Mouse (Mus musculus): Measurements from ENCODE around the gene Fam19a3.
A peak's percentile ranks its signal among the peaks of the same experiment; 100 is the strongest.
"Not testable (repeated sequence)": the region's sequence is repeated elsewhere in the genome, so short reads cannot be mapped to it uniquely, and the experiment has no call there.

Fam19a3 gene

DNA sequence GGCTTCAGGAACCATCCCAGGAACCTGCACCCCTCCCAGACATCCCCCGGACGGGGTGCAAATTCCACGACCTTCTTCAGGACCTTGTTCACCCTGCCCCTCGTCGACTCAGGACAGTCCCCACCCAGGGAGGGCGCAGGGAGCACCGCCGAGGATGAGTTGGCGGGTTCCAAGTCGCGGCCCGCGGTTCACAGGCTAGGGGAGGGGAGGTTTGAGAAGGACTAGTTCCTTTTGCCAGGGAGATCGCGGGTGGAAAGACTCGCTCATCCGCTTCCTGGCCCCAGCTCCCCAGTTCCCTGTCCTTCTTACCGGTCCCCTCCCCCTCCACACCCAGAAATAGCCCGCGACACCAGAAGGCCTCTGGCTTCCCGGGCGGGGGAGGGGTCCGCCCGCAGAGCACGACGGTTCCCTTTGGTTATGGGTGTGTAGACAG is at the start of gene Fam19a3:
Gene Fam19a3 (minus strand): TSS at position 370 of the 433 bp plus-strand sequence.
- ATAC-seq (ENCODE audit: insufficient number of reproducible peaks, low FRiP score, low TSS enrichment), result no peak

DNA sequence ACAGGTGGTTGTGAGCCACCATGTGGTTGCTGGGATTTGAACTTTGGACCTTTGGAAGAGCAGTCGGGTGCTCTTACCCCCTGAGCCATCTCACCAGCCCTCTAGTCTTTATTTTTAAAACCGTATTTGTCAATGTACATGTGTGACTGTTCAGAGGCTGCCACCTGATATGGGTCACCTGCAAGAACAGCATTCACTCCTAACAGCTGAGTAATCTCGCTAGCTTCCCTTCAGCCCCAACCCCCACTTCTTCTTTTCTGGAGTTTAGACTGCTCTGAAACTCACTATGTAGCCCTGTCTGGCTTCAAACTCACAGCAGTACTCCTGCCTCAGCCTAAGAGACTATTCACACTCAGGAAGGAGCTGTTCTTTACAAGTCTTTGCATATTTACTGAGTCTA is 40.8 kb upstream of the Fam19a3 start:
- ATAC-seq (ENCODE audit: insufficient number of reproducible peaks, low FRiP score, low TSS enrichment), result no peak

DNA sequence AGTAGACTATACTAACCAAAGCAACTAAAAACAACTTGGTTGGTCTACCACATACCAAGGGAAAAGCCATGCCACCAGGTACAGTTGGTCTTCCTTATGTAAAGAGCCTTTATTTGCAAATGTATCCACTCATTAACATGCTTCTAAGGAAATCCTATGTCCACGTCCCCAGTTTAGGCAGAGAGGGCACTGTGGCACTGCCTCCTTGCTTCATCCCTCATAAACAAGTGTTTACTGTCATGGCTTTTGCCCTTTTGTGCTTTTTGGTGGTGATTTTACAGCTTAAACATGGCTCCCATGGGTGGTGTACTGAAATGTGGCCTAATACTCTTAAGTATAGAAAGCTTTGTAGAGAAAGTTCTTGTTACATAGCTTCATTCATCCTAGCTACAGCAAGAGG is 38.8 kb upstream of the Fam19a3 start:
- ATAC-seq (ENCODE audit: insufficient number of reproducible peaks, low FRiP score, low TSS enrichment), result no peak

DNA sequence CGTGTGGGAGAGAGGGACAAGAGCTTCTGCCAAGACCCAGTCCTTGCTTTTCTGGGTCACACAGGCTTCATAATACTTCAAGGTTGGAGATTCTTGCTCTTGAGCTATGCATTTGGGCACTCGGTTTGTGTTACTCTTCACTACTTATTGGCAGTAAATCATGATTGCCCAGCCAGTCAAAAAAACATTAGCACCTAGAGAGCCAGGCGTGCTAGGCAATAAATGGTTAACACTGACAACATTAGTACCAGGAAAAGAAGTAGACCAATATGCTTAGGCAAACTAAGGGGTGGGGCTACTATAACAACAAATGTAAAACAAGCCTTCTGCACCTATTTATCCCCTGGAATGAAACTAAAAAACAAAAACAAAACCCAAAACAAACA is 37.1 kb upstream of the Fam19a3 start:
- ATAC-seq (ENCODE audit: insufficient number of reproducible peaks, low FRiP score, low TSS enrichment), result no peak

DNA sequence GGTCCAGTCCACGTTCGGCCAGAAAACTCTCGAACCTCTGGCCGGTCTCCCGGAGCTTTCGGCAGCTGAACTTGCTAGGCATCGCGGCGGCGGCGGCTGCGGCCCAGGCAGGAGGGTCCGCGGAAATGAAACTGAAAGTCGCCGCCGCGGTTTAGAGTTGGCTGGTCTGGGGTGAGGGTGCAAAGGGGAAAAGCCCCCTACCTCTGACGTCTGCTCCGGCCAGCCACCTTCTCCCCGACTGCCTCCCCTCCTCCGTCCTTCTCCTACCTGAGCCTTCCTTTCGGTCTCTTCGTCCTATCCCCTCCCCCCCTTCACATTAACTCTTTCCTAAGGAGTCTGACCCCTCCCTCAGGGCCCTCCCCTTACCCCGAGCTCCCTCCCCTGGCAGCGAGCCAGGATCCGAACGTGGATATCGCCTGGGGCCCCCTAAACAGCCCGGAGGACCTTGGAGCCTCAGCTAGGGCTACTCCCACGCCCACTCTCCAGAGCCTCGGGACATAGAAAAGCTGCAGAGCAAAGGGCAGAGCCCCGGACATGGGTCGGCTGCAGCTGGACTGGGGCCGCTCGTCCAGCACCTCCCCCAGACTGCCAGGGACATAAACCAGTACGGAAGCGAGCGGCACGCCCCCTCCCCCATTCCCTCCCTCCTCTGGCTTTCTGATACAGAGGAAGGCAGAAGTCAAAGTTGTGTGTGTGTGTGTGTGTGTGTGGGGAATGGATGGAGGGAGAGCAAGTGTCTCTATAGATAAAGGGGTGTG is 36.5 kb upstream of the Fam19a3 start, which contains the start of gene Mov10:
Gene Mov10 (minus strand): TSS at position 573 of the 758 bp plus-strand sequence.
- ATAC-seq (ENCODE audit: insufficient number of reproducible peaks, low FRiP score, low TSS enrichment), result peak; percentile 50

DNA sequence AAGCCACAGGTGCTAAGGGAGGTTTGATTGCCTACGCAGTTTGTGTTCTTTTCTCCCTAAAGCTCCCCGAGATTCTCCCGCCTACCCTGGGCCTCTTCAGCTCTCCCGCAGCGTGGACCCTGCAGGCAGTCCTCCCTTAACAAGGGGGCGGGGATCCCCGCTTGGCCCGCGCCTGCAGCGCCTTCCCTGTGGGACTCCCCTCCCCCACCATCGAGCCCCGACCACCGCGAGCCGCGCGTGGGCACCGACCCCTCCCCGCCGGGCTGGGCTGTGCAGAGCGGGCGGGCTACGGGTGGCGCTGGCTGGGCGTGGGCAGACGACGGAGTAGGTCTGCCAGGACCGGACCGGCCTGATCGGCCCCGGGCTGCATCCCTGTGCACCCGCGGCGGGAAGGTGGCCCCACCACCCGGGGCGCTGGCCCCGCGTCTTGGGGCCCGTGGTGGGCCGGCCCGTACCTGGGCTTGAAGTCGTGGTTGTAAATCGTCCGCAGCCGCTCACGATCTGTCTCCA is 35.9 kb upstream of the Fam19a3 start:
- ATAC-seq (ENCODE audit: insufficient number of reproducible peaks, low FRiP score, low TSS enrichment), result peak; percentile 67; the same call in 1 of the 2 replicates

DNA sequence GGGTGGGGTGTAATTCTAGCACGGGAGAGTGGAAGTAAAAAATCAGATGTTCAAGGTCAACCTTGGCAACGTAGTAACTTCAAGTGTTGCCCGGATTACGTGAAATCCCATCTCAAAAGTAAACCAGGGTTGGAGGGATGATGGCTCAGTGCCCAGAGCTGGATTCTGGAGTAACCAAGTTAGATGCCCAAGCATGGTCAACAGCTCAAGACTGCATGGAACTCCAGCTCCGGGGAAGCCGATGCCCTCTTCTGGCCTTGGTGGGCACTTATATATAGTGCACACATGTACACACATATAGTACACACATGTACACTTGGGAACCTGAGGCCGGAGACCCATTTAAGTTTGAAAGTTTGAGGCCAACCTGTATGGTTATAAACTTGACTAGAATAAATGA is 34.5 kb upstream of the Fam19a3 start:
- ATAC-seq (ENCODE audit: insufficient number of reproducible peaks, low FRiP score, low TSS enrichment), result no peak

DNA sequence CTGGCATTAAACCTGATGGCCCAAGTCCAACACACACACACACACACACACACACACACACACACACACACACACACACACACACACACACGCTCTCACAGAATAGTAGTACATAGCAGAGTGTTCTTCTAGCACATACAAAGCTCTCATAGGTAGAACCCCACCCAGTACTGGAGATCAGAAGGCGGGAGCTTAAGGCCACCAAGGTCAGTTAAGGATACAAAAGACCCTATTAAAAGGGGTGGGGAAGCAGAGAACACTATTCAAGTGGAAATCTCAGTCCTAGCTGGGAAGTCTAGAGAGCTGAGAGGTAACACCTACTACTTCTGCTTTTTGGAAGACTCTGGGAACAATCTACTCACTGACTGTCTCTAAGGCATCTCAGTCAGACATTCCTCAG is 33.7 kb upstream of the Fam19a3 start:
- no peak for ATAC-seq (ENCODE audit: insufficient number of reproducible peaks, low FRiP score, low TSS enrichment)

DNA sequence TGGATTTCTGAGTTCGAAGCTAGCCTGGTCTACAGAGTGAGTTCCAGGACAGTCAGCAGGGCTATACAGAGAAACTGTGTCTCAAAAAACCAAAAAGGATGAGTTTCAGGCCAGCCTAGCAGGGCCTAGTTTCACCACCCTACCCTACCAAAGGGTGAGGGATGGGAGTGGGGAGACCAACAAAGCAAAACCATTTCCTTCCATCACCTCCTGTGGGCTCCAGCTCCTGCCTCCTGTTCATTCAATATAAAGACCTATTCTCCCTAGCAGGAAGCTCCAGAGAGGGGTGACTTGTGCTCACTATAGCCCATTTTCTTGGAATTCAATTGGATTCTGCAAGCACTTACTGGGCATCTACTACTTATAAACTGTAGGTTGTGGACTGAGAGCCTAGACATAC is 33.1 kb upstream of the Fam19a3 start:
- no peak for ATAC-seq (ENCODE audit: insufficient number of reproducible peaks, low FRiP score, low TSS enrichment)

DNA sequence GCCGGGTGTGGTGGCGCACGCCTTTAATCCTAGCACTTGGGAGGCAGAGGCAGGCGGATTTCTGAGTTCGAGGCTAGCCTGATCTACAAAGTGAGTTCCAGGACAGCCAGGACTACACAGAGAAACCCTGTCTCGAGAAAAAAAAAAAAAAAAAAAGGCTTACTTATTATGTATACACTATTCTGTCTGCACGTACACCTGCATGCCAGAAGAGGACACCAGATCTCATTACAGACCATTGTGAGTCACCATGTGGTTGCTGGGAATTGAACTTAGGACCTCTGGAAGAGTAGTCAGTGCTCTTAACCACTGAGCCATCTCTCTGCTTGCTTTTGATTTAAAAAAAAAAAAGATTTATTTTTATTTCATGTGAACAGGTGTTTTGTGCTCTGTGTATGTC is 31.6 kb upstream of the Fam19a3 start:
- ATAC-seq (ENCODE audit: insufficient number of reproducible peaks, low FRiP score, low TSS enrichment), result not testable (repeated sequence)

DNA sequence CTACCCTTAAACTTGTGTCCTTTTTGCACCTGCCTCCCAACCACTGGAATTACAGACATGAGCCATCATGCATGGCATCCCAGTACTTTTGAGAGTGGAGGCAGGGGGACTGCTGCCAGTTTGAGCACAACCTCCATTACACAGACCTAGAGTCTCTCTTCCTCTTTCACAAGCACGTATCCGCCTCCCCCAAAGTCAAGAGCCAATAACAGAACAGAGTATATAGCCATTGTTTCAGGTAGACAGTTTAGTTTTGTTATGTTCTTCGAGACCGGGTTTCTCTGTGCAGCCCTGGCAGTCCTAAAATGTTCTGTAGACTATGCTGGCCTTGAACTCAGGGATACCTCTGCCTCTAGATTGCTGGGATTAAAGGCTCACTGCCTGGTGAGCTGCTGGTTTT is 30.6 kb upstream of the Fam19a3 start:
- no peak for ATAC-seq (ENCODE audit: insufficient number of reproducible peaks, low FRiP score, low TSS enrichment)

DNA sequence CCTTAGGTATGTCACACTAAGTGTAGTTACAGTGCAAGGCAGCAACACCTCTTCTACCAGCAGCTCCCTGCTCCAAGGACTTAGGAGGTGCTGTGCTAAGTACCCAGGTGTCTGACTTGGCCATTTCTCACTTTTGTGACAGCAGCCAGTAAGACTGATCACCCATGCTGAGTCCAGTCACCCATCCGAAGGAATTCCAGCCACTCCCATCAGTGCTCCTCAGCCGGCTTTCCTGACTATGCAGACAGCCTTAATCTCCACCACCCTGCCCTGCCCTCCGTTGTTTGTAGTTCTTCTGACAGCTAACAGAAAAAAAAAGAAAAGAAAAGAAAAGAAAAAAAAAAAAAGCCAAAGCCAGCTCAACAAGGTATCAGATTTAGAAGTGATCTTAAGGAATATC is 30.1 kb upstream of the Fam19a3 start:
- ATAC-seq (ENCODE audit: insufficient number of reproducible peaks, low FRiP score, low TSS enrichment), result no peak

DNA sequence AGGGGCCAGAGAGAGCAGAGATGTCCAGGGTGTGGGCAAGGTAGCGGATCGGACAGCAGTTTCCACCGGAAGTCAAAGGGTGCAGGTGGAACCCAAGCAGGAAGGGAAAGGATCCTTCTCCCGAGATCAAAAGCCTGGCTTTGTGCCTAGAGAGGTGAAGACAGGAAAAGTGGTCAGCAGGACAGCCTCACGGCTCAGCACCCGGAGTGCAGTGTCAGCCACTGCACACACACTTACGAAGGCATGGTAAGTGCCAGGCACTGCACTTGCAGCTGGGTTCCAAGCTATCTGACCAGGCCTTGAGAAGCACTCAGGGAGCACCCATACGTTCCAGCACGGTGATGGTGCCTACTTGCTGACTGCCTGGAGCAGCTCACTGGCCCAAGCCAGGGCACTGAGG is 23.9 kb upstream of the Fam19a3 start:
- ATAC-seq (ENCODE audit: insufficient number of reproducible peaks, low FRiP score, low TSS enrichment), result no peak

DNA sequence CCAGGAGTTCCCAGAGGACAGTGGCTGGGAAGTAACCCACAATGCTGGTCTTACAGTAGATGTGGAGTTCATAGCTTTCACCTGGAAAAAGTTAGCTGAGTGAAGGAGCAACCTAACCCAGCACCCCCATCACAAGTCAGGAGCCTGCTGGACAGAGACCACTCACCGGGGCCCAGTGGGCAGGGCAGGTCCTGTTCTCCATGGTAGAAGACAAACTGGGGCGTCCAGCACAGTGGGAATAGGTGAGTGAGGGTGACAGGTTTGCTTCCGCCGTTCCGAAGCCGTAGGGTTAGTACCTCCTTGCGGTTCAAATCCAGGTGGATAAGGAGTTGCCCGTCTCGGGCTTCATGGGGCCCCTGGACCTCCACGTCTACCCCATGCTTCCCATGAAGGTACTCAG is 22.7 kb upstream of the Fam19a3 start:
- no peak for ATAC-seq (ENCODE audit: insufficient number of reproducible peaks, low FRiP score, low TSS enrichment)

DNA sequence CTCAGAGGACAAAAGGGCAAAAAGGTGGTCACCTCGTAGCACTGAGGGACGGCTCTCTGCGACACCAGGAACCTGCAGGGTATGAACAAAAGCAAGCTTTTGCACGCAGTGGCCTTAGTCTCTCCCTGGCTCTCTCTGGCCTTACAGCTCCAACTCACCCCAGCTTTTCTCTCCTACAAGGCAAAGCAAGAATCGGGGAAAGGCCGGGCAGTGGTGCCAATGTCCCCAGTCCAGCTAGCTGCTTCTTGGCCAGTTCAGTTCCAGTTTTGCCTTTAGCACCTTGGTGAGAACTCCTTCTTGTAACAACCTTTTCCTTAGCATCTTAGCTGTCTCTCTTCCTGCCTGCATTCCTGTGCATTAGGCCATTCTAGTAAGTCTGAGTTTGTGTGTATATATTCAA is 19.8 kb upstream of the Fam19a3 start:
- no peak for ATAC-seq (ENCODE audit: insufficient number of reproducible peaks, low FRiP score, low TSS enrichment)

DNA sequence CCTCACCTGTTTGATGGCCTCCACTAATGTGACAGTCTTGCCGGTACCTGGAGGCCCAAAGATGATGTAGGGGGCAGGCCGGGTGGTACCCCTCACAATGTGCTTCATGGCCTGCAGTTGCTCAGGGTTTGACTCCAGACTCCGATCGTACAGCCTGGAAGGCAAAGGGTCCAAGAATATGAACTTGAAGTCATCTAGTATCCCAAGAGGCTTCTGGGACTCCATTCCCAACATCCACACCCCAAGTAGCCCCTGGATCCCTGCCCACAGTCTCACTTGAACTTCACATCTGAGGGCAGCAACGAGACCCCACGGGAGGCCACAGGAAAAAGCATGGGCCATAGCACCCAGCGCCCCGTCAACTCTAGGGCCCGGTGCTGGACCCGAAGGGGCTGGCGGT is 19.0 kb upstream of the Fam19a3 start:
- no peak for ATAC-seq (ENCODE audit: insufficient number of reproducible peaks, low FRiP score, low TSS enrichment)

DNA sequence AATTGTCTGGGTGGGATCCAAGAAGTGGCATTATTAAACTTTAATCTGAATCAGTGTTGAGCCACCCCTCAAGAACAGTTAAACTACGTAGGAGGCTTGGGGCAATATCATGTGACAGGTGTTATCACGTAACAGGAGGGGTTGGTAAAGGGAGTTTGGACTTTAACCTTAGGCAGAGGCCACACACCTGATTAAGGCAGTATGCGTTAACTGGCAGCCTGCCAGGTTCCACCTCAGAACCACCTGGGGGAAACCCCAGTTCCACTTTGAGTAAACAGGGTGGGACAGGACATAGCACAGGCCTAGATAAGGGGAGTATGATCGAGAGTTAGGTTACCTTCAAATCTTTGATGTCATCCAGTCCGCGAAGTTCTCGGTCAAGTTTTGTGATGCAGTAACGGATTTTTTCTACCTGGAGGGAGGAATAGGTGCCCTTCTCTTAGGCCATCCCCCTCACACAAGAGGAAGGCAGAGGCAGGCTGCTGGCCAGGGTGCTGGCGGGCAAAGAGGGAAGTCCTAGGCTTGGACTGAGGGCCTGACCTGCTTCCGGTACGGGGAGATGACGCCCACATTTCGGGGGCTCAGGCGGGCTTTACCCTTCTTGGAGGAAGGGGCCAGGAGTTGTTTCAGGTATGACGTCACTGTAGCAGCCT is 14.9 kb upstream of the Fam19a3 start:
- ATAC-seq (ENCODE audit: insufficient number of reproducible peaks, low FRiP score, low TSS enrichment), result no peak

DNA sequence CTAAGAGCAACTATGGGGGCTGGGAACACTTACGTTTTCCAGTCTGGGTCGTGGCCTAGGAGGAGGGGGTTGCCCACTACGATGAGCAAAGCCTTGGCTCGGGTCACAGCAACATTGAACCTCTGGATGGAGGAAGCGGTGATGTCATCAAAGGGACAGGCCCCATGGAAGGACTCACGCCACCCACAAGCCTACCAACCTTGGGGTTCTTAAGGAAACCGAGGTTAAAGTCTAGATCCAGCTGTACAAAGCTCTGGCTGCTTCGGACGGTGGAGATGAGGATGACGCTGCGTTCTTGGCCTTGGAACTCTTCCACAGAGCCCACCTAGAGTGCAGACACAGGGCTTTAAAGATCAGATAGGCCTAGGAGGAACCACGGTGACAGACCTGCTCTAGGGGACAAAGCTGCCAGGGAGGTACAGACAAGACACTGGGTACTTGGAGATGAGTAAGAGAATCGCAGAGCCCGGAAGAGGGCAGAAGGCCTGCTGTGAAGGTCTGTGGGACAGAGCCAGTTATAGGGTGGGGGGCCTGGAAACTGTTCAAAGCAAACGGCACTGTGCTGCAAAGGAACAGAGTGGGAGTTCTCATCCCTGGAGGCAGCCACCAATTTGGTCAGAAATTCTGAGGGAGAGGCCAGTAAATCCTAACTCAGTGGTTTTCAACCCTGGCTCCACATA is 14.2 kb upstream of the Fam19a3 start:
- no peak for ATAC-seq (ENCODE audit: insufficient number of reproducible peaks, low FRiP score, low TSS enrichment)

DNA sequence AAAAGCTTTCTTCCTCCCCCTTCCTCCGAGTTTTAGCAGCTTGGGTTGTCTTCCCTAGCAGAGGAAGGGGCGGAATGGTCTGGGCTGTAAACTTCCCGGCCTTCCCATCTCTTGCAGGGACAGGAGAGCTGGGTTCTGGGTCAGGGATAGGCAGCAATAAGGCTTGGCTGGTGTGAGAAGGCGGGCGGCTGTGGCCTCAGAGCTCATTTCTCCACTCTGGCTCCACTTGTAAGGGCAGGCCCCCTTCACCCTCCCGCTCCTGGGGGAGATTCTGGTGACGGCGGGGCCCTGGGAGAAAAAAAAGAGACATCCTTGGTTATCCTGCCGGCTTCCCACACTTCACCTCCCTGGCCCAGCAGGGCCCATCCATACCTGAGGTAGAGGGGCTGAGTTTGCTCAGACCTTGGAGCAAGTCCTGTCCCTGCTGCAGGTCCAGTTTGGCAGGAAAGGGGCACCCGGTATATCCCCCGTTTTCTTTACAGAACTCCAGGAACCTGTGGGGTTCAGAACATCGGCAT is 13.4 kb upstream of the Fam19a3 start:
- no peak for ATAC-seq (ENCODE audit: insufficient number of reproducible peaks, low FRiP score, low TSS enrichment)

DNA sequence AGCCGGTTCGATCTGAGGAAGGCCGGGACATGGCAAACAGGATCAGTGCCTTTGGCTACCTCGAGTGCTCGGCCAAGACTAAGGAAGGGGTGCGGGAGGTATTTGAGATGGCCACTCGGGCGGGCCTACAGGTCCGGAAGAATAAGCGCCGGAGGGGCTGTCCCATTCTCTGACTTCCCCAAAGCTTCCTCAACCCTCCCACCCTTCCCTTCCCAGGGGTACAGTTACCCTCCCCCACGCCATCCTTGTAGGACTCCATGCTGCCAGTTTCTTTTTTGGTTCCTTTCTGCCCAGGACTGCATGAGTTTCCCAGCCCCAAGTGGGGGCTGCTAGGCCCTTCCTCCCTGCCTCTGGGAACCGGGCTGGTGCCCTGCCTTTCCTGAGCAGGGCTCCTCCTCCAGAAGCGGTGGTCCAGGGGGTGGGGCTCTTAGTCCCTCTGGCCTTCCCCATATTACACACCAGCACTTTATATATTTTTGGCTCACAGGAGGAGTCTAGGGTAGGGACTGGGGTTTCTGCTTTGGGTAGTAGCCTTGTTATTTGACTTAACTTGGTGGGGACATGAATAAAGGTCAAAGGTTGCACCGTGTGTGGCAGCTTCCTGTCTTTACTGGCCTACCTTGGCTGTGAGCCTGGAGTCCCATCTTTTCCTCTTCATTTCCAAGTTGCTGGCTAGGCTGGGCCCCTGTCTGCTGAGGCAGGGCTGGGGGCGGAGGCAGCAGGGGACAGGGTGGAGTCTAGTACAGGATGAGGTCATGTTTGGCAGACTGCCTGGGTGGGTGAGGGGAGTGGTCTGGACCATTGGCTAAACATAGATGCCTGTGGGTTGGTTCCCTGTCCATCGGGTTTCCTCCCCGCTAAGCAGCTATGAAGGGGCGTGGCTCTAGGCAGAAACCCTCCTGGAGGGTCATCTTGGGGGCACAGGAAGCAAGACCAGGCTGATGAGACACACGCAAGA is 12.5 kb upstream of the Fam19a3 start:
- ATAC-seq (ENCODE audit: insufficient number of reproducible peaks, low FRiP score, low TSS enrichment), result no peak

Data from cerebellum, adult (tissue).